Mouse (Mus musculus) kidney, adult 2 months (tissue): ENCODE measurements around the gene Cyp11a1. TPM values are rescaled to one million over a fixed set of nuclear protein-coding genes. Genes with fewer than 3 reads are reported as not detected.

Experiments
- DNase-seq: peaks from one replicate; pipeline ENCODE4 v3.0.0; 2021
- H3K27ac ChIP-seq: fragments of 200-500 bp; 2 replicates; pipeline ENCODE4 v1.5.1; 2012; ENCODE audit warnings: low read depth, low read length, control low read depth, inconsistent platforms; ENCODE audit not compliant: insufficient read depth
- H3K27me3 ChIP-seq: fragments of 200-500 bp; replicated peaks from 2 replicates; pipeline ENCODE4 v1.6.1; 2012; ENCODE audit warnings: mild to moderate bottlenecking, moderate library complexity, low read length, inconsistent platforms; ENCODE audit not compliant: control insufficient read depth, insufficient read depth
- H3K36me3 ChIP-seq: fragments of 200-500 bp; 2 replicates; pipeline ENCODE4 v1.6.1; 2012; ENCODE audit warnings: mild to moderate bottlenecking, moderate library complexity, low read length, inconsistent platforms; ENCODE audit not compliant: control insufficient read depth, insufficient read depth
- H3K4me1 ChIP-seq: fragments of 200-500 bp; 2 replicates; pipeline ENCODE4 v1.6.1; 2011; ENCODE audit warnings: low read length; ENCODE audit not compliant: control insufficient read depth, insufficient read depth
- H3K4me3 ChIP-seq: fragments of 200-500 bp; 2 replicates; pipeline ENCODE4 v1.5.1; 2011; ENCODE audit warnings: mild to moderate bottlenecking, low read depth, low read length, control low read depth; ENCODE audit not compliant: insufficient read depth
- CTCF ChIP-seq: fragments of 200-500 bp; conservative IDR thresholded peaks from 2 replicates; pipeline ENCODE4 v1.5.1; 2011; ENCODE audit warnings: low read depth, mild to moderate bottlenecking, control low read depth, low read length, moderate library complexity, mixed read lengths; ENCODE audit not compliant: insufficient read depth, insufficient read length
- POLR2A ChIP-seq: fragments of 200-500 bp; IDR thresholded peaks from one replicate; pipeline ENCODE4 v1.6.1; 2011; ENCODE audit warnings: low read depth, low read length, control low read depth
- WGBS: fragments of 180-500 bp; shearing (Covaris S2); methylation state at CpG from one replicate; pipeline ENCODE4 v1.1.7; 2018; 5-methylcytosine and 5-hydroxymethylcytosine counted together
- polyA plus RNA-seq: library from polyadenylated mRNA; depleted of rRNA; stranded (reverse); fragments of >200 nt; gene quantifications from 2 replicates; pipeline ENCODE4 v1.2.3, GENCODE M21; 2012

Gene Cyp11a1
- polyA plus RNA-seq, 1 experiment, result 0.16 TPM

DNA sequence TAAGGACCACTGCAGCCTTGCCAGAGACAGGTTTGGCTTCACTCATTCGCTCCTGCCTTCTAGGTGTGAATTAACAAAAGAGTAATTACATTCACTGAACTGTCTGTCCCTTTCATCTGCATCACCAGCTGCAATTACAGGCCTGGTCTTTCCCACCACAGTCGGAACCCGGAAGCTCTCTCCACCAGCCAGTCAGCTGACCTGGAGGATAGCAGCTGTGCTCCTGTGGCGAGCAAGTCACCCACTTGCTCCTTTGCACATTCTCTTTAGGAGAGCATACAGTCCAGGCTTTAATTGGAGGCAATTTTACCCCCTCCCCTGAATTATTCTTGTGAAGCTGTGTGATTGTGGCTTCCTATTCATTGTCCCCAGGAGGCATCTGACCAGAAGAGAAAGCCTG lies 39.4 kb downstream of the Cyp11a1 start:
- no peak for DNase-seq
- no peaks in the 10 kb centered on the region for H3K4me1 ChIP-seq

DNA sequence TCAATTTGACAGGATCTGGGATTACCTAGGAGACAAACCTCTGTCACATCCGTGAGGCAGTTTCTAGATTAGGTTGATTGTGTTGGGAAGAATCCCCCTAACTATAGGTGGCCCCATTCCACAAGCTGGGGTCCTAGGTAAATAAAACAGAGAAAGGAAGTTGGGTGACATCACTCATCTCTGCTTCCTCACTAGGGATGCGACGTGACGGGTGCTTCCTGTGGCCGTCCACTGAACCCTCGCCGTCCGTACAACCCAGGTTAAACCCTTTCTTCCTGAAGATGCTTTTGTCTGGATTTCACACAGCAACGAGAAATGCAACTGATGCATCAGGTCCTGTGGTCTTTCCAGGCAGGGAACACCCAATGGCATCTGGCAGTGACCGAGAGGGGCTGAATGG lies 40.9 kb downstream of the Cyp11a1 start:
- Histone ChIP-seq H3K4me3 (no peak overlapping the region), H3K36me3 (no peaks in the 10 kb centered on the region), H3K4me1 (no peaks in the 10 kb centered on the region), H3K27me3 (no peaks in the 10 kb centered on the region), H3K27ac (peak overlapping the region; percentile 21)
- 77% methylated on average over 10 of the region's 10 CpGs for WGBS
- peak; percentile 68 for DNase-seq
- TF ChIP-seq POLR2A, result no peak
- no peak for TF ChIP-seq CTCF

More for the DNA sequence above, 39.4 kb downstream of the Cyp11a1 start:
- no peak overlapping the region for H3K4me3 ChIP-seq
- H3K27ac ChIP-seq, result no peak overlapping the region
- 52% methylated on average over 4 of the region's 4 CpGs for WGBS
- no peak for TF ChIP-seq POLR2A
- no peak for TF ChIP-seq CTCF
- H3K27me3 ChIP-seq, result no peaks in the 10 kb centered on the region
- H3K36me3 ChIP-seq, result no peaks in the 10 kb centered on the region

DNA sequence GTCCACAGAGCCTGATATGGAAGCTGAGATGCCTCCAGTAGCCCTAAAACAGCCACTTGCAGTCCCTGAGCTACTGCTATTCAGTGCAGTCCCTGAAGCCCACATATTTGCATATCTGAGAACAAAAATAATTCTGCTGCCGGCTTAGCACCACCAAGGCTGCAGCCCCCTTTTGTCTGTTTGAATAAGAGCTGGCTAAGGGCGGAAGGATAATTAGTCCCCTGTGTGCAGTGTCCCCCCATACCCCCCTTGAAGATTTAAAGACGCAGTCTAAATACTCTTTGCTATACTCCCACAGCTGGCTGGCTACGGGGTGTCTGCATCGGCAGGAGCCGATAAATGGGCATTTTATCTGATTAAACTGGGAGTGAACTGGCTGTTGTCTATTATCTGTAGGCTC lies 42.4 kb downstream of the Cyp11a1 start:
- Histone ChIP-seq H3K36me3 (no peaks in the 10 kb centered on the region), H3K27ac (no peak overlapping the region), H3K4me1 (no peaks in the 10 kb centered on the region), H3K27me3 (no peaks in the 10 kb centered on the region), H3K4me3 (no peak overlapping the region)
- TF ChIP-seq POLR2A (no peak), CTCF (no peak)
- WGBS, result 34% methylated on average over 6 of the region's 6 CpGs
- no peak for DNase-seq

DNA sequence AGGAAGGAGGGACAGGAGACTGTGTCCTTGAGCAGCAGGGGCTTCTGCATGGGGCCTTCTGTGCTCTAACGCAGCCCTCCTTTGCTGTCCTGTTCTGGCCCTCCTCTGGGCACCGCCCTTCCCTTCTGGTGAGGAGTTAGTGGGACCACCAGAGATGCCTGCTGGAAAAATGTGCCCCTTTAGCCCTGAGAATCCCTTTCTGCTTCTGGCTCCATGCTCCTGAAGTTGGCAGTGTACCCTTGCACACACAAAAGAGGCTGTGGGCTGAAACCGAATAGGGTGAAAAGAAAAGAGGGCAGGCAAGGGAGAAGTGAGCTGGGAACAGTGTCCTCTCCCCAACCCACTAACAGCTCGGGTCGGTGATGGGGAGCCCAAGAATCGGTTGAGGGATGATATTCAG lies 43.0 kb downstream of the Cyp11a1 start:
- H3K4me3 ChIP-seq, result no peak overlapping the region
- DNase-seq, result no peak
- no peaks in the 10 kb centered on the region for H3K4me1 ChIP-seq
- WGBS, result 71% methylated on average over 6 of the region's 6 CpGs
- H3K27me3 ChIP-seq, result no peaks in the 10 kb centered on the region
- no peak overlapping the region for H3K27ac ChIP-seq
- no peaks in the 10 kb centered on the region for H3K36me3 ChIP-seq
- TF ChIP-seq POLR2A (no peak), CTCF (no peak)

DNA sequence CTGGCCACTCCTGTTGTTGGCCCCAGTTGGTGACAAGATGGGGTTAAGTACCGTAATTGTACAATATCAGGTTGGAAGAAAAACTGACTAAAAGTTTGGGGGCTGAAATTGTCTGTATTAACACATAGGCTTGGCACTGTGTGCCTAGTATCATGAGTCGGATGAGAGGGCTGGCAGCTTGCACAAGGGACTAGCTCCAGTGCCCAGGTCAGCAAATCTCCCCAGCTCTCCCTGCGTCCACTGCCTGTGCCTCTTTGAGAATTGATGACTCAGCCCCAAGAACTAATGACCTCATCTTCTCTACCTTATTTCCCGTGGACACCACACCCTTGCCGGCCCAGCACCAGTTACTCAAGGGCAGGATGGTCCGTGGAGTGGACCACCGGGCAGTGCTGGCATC lies 43.6 kb downstream of the Cyp11a1 start:
- H3K27me3 ChIP-seq, result no peaks in the 10 kb centered on the region
- H3K4me1 ChIP-seq, result no peaks in the 10 kb centered on the region
- no peaks in the 10 kb centered on the region for H3K36me3 ChIP-seq
- no peak for TF ChIP-seq CTCF
- no peak for TF ChIP-seq POLR2A
- DNase-seq, result no peak
- WGBS, result 56% methylated on average over 7 of the region's 7 CpGs
- H3K27ac ChIP-seq, result no peak overlapping the region
- H3K4me3 ChIP-seq, result no peak overlapping the region

DNA sequence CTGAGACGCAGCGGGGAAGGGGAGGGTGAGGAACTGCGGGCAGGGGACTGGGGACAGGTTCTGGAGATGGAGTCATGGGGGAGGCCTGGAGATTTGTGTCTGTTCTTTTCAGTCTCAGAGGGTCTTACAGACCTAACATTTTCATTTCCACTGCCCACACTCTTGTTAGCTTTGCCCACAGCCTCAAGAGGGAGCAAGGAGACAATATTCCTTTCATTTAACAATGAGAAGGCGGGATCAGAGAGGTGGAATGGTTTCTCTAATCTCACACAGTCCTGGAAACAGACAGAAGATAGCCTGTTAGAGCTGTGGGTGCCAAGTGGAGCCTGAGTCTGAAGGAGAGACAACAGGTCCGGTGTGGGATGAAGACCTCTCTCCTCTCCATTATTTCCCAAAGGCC lies 45.7 kb downstream of the Cyp11a1 start:
- Histone ChIP-seq H3K27me3 (no peaks in the 10 kb centered on the region), H3K36me3 (no peaks in the 10 kb centered on the region), H3K4me3 (no peak overlapping the region), H3K4me1 (no peaks in the 10 kb centered on the region), H3K27ac (no peak overlapping the region)
- TF ChIP-seq POLR2A, result no peak
- TF ChIP-seq CTCF, result no peak
- WGBS, result 63% methylated on average over 5 of the region's 5 CpGs
- DNase-seq, result no peak

DNA sequence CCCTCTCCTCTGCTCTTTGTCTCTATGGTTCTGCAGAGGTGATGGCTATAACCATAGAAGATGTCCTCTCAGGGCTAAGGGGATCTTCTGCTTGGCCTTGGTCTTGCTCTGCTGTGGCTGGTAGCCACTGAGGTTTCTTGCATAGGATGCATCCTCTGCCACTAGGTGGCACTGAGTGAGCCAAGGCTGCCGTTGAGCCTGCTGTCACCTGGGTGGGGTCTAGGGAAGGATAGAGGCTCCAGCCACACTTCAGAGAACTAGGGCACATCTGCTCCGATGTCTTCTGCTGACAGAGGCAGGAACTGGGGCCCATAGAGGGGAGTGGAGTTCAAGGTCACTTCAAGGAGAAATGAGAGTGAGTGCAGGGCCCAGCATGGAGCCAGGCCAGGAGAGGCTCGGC lies 46.9 kb downstream of the Cyp11a1 start:
- TF ChIP-seq CTCF (peak; percentile 77), POLR2A (no peak)
- H3K36me3 ChIP-seq, result no peaks in the 10 kb centered on the region
- H3K27me3 ChIP-seq, result no peaks in the 10 kb centered on the region
- no peak overlapping the region for H3K4me3 ChIP-seq
- 42% methylated on average over 3 of the region's 3 CpGs for WGBS
- no peak overlapping the region for H3K27ac ChIP-seq
- no peaks in the 10 kb centered on the region for H3K4me1 ChIP-seq
- DNase-seq, result peak; percentile 35

DNA sequence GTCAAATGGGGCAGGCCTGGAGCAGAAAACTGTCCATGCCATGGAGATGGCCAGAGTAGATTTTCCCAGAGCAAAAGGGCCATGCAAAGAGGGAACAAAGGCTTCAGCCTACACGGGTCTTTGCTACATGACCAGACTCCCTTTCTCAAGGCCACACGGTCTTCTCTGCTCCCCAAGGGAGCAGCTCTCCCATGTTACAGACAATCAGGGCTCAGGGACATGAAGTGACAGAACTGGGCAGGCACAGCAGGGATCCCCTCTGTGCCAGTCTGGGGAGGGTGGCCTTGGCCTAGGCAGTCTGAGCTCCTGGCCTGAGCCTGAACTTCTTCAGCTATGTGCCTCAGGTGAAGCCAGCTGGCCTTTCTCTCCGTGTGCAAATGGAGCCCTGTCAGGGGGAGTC lies 47.3 kb downstream of the Cyp11a1 start:
- Histone ChIP-seq H3K4me3 (no peak overlapping the region), H3K4me1 (no peaks in the 10 kb centered on the region), H3K27me3 (no peaks in the 10 kb centered on the region), H3K27ac (no peak overlapping the region), H3K36me3 (no peaks in the 10 kb centered on the region)
- no peak for TF ChIP-seq POLR2A
- no peak for TF ChIP-seq CTCF
- 71% methylated on average over 3 of the region's 3 CpGs for WGBS
- DNase-seq, result no peak
